Mouse (Mus musculus): ENCODE results near the gene Tmem19.

Gene Tmem19

GRCm38 (mm10) chr10:115309191-115309590 is 53.1 kb downstream of the Tmem19 start:
- no peak for DNase-seq

GRCm38 (mm10) chr10:115307331-115307875 is 54.9 kb downstream of the Tmem19 start:
- DNase-seq: no peak

GRCm38 (mm10) chr10:115298683-115299082 is 63.6 kb downstream of the Tmem19 start:
- no peak for DNase-seq

GRCm38 (mm10) chr10:115297582-115297981 is 64.7 kb downstream of the Tmem19 start:
- no peak for DNase-seq

GRCm38 (mm10) chr10:115296401-115296935 is 65.8 kb downstream of the Tmem19 start:
- no peak for DNase-seq

- DNase-seq: no peak
Observed at GRCm38 (mm10) chr10:115295162-115295561, 67.1 kb downstream of the Tmem19 start.

- no peak for DNase-seq
Observed at GRCm38 (mm10) chr10:115294715-115295114, 67.6 kb downstream of the Tmem19 start.

GRCm38 (mm10) chr10:115293946-115294345 is 68.4 kb downstream of the Tmem19 start:
- DNase-seq: no peak

- no peak for DNase-seq
Observed at GRCm38 (mm10) chr10:115290671-115291070, 71.6 kb downstream of the Tmem19 start.
